Mouse (Mus musculus) kidney, postnatal 25 days (tissue): ENCODE data around the gene Dab1.

Source experiments
- DNase-seq, 2 experiments: peaks; one replicate each; pipeline ENCODE4 v3.0.0; 2021; ENCODE audit warnings: mixed read lengths in 2 of 2

Gene Dab1

GRCm38 (mm10) chr4:104276916-104277315 lies 657.8 kb downstream of the Dab1 start:
- no peak for DNase-seq

GRCm38 (mm10) chr4:104281518-104281917 lies 662.4 kb downstream of the Dab1 start:
- DNase-seq = no peak

GRCm38 (mm10) chr4:104283906-104284305 lies 664.7 kb downstream of the Dab1 start:
- no peak for DNase-seq

GRCm38 (mm10) chr4:104288401-104288800 lies 669.2 kb downstream of the Dab1 start:
- DNase-seq = no peak

GRCm38 (mm10) chr4:104301764-104302163 lies 682.6 kb downstream of the Dab1 start:
- no peak for DNase-seq

GRCm38 (mm10) chr4:104302996-104303652 lies 684.0 kb downstream of the Dab1 start:
- no peak for DNase-seq

- DNase-seq = no peak
Measured at GRCm38 (mm10) chr4:104307781-104308180, 688.6 kb downstream of the Dab1 start.

GRCm38 (mm10) chr4:104326221-104326620 lies 707.1 kb downstream of the Dab1 start:
- no peak for DNase-seq

- no peak for DNase-seq
Measured at GRCm38 (mm10) chr4:104331896-104332295, 712.7 kb downstream of the Dab1 start.

GRCm38 (mm10) chr4:104332399-104332798 lies 713.2 kb downstream of the Dab1 start:
- DNase-seq = no peak

- no peak for DNase-seq
Measured at GRCm38 (mm10) chr4:104337279-104337678, 718.1 kb downstream of the Dab1 start.

GRCm38 (mm10) chr4:104338382-104338781 lies 719.2 kb downstream of the Dab1 start:
- DNase-seq = no peak

- DNase-seq = peak in 1 of 2 experiments; percentile 5
Measured at GRCm38 (mm10) chr4:104361345-104361744, 742.2 kb downstream of the Dab1 start.

- DNase-seq = no peak
Measured at GRCm38 (mm10) chr4:104366491-104366890, 747.3 kb downstream of the Dab1 start.

GRCm38 (mm10) chr4:104366894-104367740 lies 748.0 kb downstream of the Dab1 start:
- peak; percentile 82 to 86 for DNase-seq

- DNase-seq = peak; percentile 1 to 41
Measured at GRCm38 (mm10) chr4:104367741-104368411, 748.7 kb downstream of the Dab1 start.

- peak; percentile 24 to 52 for DNase-seq
Measured at GRCm38 (mm10) chr4:104368561-104369021, 749.4 kb downstream of the Dab1 start.

- no peak for DNase-seq
Measured at GRCm38 (mm10) chr4:104369091-104369490, 749.9 kb downstream of the Dab1 start.

- DNase-seq = no peak
Measured at GRCm38 (mm10) chr4:104371136-104371535, 752.0 kb downstream of the Dab1 start.

GRCm38 (mm10) chr4:104374191-104374590 lies 755.0 kb downstream of the Dab1 start:
- no peak for DNase-seq

GRCm38 (mm10) chr4:104384704-104385103 lies 765.5 kb downstream of the Dab1 start:
- DNase-seq = peak in 1 of 2 experiments; percentile 7

- peak in 1 of 2 experiments; percentile 66 for DNase-seq
Measured at GRCm38 (mm10) chr4:104385272-104385671, 766.1 kb downstream of the Dab1 start.

- DNase-seq = no peak
Measured at GRCm38 (mm10) chr4:104395515-104395914, 776.4 kb downstream of the Dab1 start.
